9 mouse cellular contexts compared by ENCODE assay signal in genomic region chr1:169934005-169934725, GRCm38 (mm10). TPM values are rescaled to one million over a fixed set of nuclear protein-coding genes. Genes with fewer than 3 reads are reported as not detected.
DNase-seq lines count a peak whose midpoint lies in the region; ATAC-seq and TF ChIP-seq lines count a peak whose summit lies in the region.
"Had no signal": no experiment of that assay in that cellular context is flagged by ENCODE, and none has a peak within 500 bp of the region (broad histone marks: within the 10 kb centered on the region; RNA-seq: fewer than 3 reads in every experiment).

No protein-coding gene starts in this region.

- H3K4me1 ChIP-seq in embryonic facial prominence, embryonic 10.5 days = peaks cover 16% of the 10 kb centered on the region
- H3K4me1 ChIP-seq in heart, postnatal 0 days (ENCODE audit: control insufficient read depth, insufficient read depth) = no peaks in the 10 kb centered on the region
- H3K4me1 ChIP-seq: liver, embryonic 15.5 days had no signal

- H3K4me2 ChIP-seq in heart, postnatal 0 days (ENCODE audit: low read depth, low read length) = peak overlapping the region; percentile 43
- H3K4me2 ChIP-seq: liver, embryonic 15.5 days had no signal

- intact Hi-C loops in gastrocnemius, adult 2 months (cut with DNase I) = loop anchor here (1.0 kb wide), 1 partner anchor 403 kb away; the partner anchor contains the start of gene Nuf2

- no peak for ATAC-seq in heart, postnatal 0 days (ENCODE audit: insufficient read depth, low read depth)

- H3K9me3 ChIP-seq in embryonic facial prominence, embryonic 10.5 days = no peaks in the 10 kb centered on the region
- H3K9me3 ChIP-seq in heart, postnatal 0 days (replicated peaks; ENCODE audit: control insufficient read depth, low read length) = no peaks in the 10 kb centered on the region
- H3K9me3 ChIP-seq: liver, embryonic 15.5 days had no signal

- TF ChIP-seq CTCF in gastrocnemius, adult 2 months (IDR thresholded peaks at IDR 0.05) = peak; percentile 73
- peak; percentile 68 for TF ChIP-seq CTCF in heart, postnatal 0 days (IDR thresholded peaks at IDR 0.05; ENCODE audit: low read depth)

- H3K27me3 ChIP-seq in embryonic facial prominence, embryonic 10.5 days (replicated peaks; ENCODE audit: low read depth, poor library complexity, severe bottlenecking) = no peaks in the 10 kb centered on the region
- no peaks in the 10 kb centered on the region for H3K27me3 ChIP-seq in heart, postnatal 0 days (ENCODE audit: control insufficient read depth, insufficient read depth, low read length)
- H3K27me3 ChIP-seq: liver, embryonic 15.5 days had no signal

- no peak overlapping the region for H3K27ac ChIP-seq in gastrocnemius, adult 2 months
- H3K27ac ChIP-seq in embryonic facial prominence, embryonic 10.5 days (replicated peaks) = peak overlapping the region; percentile 31
- no peak overlapping the region for H3K27ac ChIP-seq in heart, postnatal 0 days (ENCODE audit: low read depth)
- H3K27ac ChIP-seq: liver, embryonic 15.5 days had no signal

- peak overlapping the region; percentile 63 for H3K4me3 ChIP-seq in gastrocnemius, adult 2 months
- H3K4me3 ChIP-seq in embryonic facial prominence, embryonic 10.5 days = 0 out of 2 replicates have a peak overlapping the region, but pooled peaks have one; percentile 28
- peak overlapping the region; percentile 21 for H3K4me3 ChIP-seq in heart, postnatal 0 days (ENCODE audit: low read depth, low read length)
- H3K4me3 ChIP-seq: liver, embryonic 15.5 days had no signal

- TF ChIP-seq EP300 in heart, postnatal 0 days (IDR thresholded peaks at IDR 0.05; ENCODE audit: low read depth) = no peak

- H3K9ac ChIP-seq in heart, postnatal 0 days (replicated peaks; ENCODE audit: low read depth, low read length) = no peak overlapping the region
- H3K9ac ChIP-seq: liver, embryonic 15.5 days had no signal

- peak; percentile 56 for DNase-seq in gastrocnemius, adult 2 months
- no peak for DNase-seq in gastrocnemius, postnatal 25 days
- DNase-seq in adrenal gland, postnatal 10 days = peak; percentile 64
- peak; percentile 59 for DNase-seq in embryonic facial prominence, embryonic 10.5 days (ENCODE audit: low spot score)
- peak; percentile 57 for DNase-seq in heart, postnatal 0 days (ENCODE audit: low spot score)
- peak; percentile 70 to 75 for DNase-seq in kidney, postnatal 4 days
- peak; percentile 24 for DNase-seq in lung, postnatal 25 days (ENCODE audit: low spot score)
- DNase-seq in right cerebral cortex, postnatal 4 days = peak; percentile 67

- 54% methylated on average over 16 of the region's 16 CpGs for WGBS in embryonic facial prominence, embryonic 10.5 days
- WGBS in heart, postnatal 0 days = 33% methylated on average over 16 of the region's 16 CpGs

- no peaks in the 10 kb centered on the region for H3K36me3 ChIP-seq in embryonic facial prominence, embryonic 10.5 days (replicated peaks)
- no peaks in the 10 kb centered on the region for H3K36me3 ChIP-seq in heart, postnatal 0 days (replicated peaks; ENCODE audit: control insufficient read depth, insufficient read depth, low read length)
- H3K36me3 ChIP-seq: liver, embryonic 15.5 days had no signal

RNA-seq across cellular contexts. Expression of gene Ccdc190, which starts 5.7 kb away (rescaled TPM):
- total RNA-seq in gastrocnemius, adult 2 months (2021) = not detected
- total RNA-seq in gastrocnemius, postnatal 25 days (2021) = not detected
- not detected for total RNA-seq in adrenal gland, postnatal 10 days (2021)
- not detected in 2 replicates for polyA plus RNA-seq in embryonic facial prominence, embryonic 10.5 days (2016; fragmentation: Nextera tagmentation; extraction: Ambion mirVana)
- total RNA-seq in heart, postnatal 0 days (2014; rRNA removed; ENCODE audit: low replicate concordance) = not detected in 2 replicates
- not detected in 2 replicates for polyA plus RNA-seq in heart, postnatal 0 days (2015; fragmentation: Nextera tagmentation; extraction: Ambion mirVana)
- polyA plus RNA-seq: liver, embryonic 15.5 days had no signal

RNA-seq across cellular contexts. Expression of gene Hsd17b7, which starts 34.9 kb away (rescaled TPM):
- 1 to 10 TPM; 5.2 to 9.5 TPM for total RNA-seq in gastrocnemius, adult 2 months (2021)
- total RNA-seq in gastrocnemius, postnatal 25 days (2021) = 1 to 10 TPM; 2.5 to 7.0 TPM
- total RNA-seq in adrenal gland, postnatal 10 days (2021) = 10 to 100 TPM in 1 of 2 experiments, 1 to 10 TPM in 1; 9.6 to 12.4 TPM
- polyA plus RNA-seq in embryonic facial prominence, embryonic 10.5 days (2016; fragmentation: Nextera tagmentation; extraction: Ambion mirVana) = 23.4 and 24.7 TPM in 2 replicates
- total RNA-seq in heart, postnatal 0 days (2014; rRNA removed; ENCODE audit: low replicate concordance) = 45.6 and 62.4 TPM in 2 replicates
- 36.9 and 39.4 TPM in 2 replicates for polyA plus RNA-seq in heart, postnatal 0 days (2015; fragmentation: Nextera tagmentation; extraction: Ambion mirVana)
